Mouse (Mus musculus): ENCODE measurements around the gene Ifitm5.

DNA sequence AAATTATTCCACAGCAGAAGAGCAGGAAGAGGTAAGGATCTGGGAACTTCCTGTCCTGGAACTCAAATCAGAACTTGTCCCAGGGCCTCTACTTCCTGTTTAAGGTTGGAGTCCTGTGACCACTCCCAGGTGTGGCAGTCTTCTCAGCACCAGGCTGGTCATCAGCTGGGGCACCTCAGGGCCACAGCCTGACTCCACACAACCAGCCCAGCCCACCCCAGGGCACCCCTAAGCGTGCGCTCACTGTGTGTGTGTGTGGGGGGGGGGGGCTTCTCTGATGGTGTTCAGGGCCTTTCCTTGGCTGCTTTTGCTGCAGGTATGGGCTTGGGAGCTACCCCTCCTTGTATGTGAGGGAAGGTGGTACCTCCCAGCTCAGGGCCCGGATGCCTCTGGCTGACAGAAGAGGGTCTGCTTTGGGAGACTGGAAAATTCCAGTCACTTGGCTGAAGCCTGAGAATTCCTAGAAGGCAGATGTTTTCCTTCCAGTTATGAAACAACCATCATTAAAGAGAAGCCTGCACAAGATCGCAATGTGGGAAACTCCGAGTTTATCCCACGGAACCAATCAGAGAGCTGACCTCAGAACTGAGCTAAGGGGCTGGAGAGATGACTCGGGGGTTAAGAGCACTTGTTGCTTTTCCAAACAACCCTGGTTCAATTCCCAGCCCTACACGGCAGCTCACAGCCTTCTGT is 21.5 kb upstream of the Ifitm5 start:
- TF ChIP-seq CTCF (IDR thresholded peaks at IDR 0.05; ENCODE audit: control insufficient read depth, insufficient read depth, insufficient read length) (no peak), MAX (IDR thresholded peaks at IDR 0.05) (no peak), FOSL1 (IDR thresholded peaks at IDR 0.05; ENCODE audit: insufficient read depth, low read length, poor library complexity, severe bottlenecking) (no peak), CEBPB (IDR thresholded peaks at IDR 0.05; ENCODE audit: low read depth) (no peak), MYOG (IDR thresholded peaks at IDR 0.05; ENCODE audit: control insufficient read depth, extremely low read depth, insufficient read length) (no peak), MYOD1 (IDR thresholded peaks at IDR 0.05; ENCODE audit: control insufficient read depth, insufficient read length, low read depth) (no peak), USF1 (IDR thresholded peaks at IDR 0.05; ENCODE audit: low read depth) (no peak)

Data from C2C12 (cell line).